Comparison of ENCODE assay signal across 8 mouse cellular contexts in genomic region chr6:122719942-122720341, GRCm38 (mm10). TPM values are rescaled to one million over a fixed set of nuclear protein-coding genes. Genes with fewer than 3 reads are reported as not detected.
DNase-seq lines count a peak whose midpoint lies in the region; ATAC-seq lines count a peak whose summit lies in the region.
"Had no signal": no experiment of that assay in that cellular context is flagged by ENCODE, and none has a peak within 500 bp of the region (broad histone marks: within the 10 kb centered on the region; RNA-seq: fewer than 3 reads in every experiment).

No protein-coding gene starts in this region.

- H3K9me3 ChIP-seq in embryonic facial prominence, embryonic 11.5 days (replicated peaks; ENCODE audit: control insufficient read depth, low read length) = no peaks in the 10 kb centered on the region
- H3K9me3 ChIP-seq: neural tube, embryonic 13.5 days had no signal

- H3K4me2 ChIP-seq in embryonic facial prominence, embryonic 11.5 days (ENCODE audit: low read depth, low read length) = no peak overlapping the region
- H3K4me2 ChIP-seq: neural tube, embryonic 13.5 days had no signal

- H3K9ac ChIP-seq in embryonic facial prominence, embryonic 11.5 days (replicated peaks; ENCODE audit: low read length) = no peak overlapping the region
- H3K9ac ChIP-seq: neural tube, embryonic 13.5 days had no signal

- no peak overlapping the region for H3K4me3 ChIP-seq in embryonic facial prominence, embryonic 11.5 days (ENCODE audit: low read depth, low read length)
- H3K4me3 ChIP-seq: neural tube, embryonic 13.5 days had no signal

- ATAC-seq in embryonic facial prominence, embryonic 11.5 days (replicated peaks; ENCODE audit: insufficient number of reproducible peaks, low FRiP score, low TSS enrichment, low read depth) = no peak

- no peaks in the 10 kb centered on the region for H3K36me3 ChIP-seq in embryonic facial prominence, embryonic 11.5 days (replicated peaks; ENCODE audit: control insufficient read depth, insufficient read depth, low read depth, low read length)
- H3K36me3 ChIP-seq: neural tube, embryonic 13.5 days had no signal

- no peak overlapping the region for H3K27ac ChIP-seq in embryonic facial prominence, embryonic 11.5 days (replicated peaks; ENCODE audit: low read depth, low read length)
- H3K27ac ChIP-seq: neural tube, embryonic 13.5 days had no signal

- 27% methylated on average over 2 of the region's 2 CpGs for WGBS in embryonic facial prominence, embryonic 11.5 days

- H3K27me3 ChIP-seq in embryonic facial prominence, embryonic 11.5 days (ENCODE audit: control insufficient read depth, insufficient read depth, low read length) = no peaks in the 10 kb centered on the region
- H3K27me3 ChIP-seq: neural tube, embryonic 13.5 days had no signal

- peak; percentile 43 for DNase-seq in urinary bladder, postnatal 25 days (ENCODE audit: low spot score)
- DNase-seq in urinary bladder, adult 18-20 months (ENCODE audit: low spot score in 2 of 2) = no peak
- peak; percentile 63 for DNase-seq in adrenal gland, postnatal 25 days
- DNase-seq in embryonic facial prominence, embryonic 11.5 days (ENCODE audit: low spot score) = peak; percentile 77
- DNase-seq in heart, postnatal 4 days = peak; percentile 73
- peak; percentile 71 for DNase-seq in left cerebral cortex, postnatal 4 days
- peak; percentile 78 for DNase-seq in retina, embryonic 14.5 days (ENCODE audit: low spot score)

- intact Hi-C loops in left cerebral cortex, postnatal 4 days (cut with DNase I) = loop anchor here (5.0 kb wide), 1 partner anchor 53 kb away; no protein-coding TSS in a partner anchor

- no peaks in the 10 kb centered on the region for H3K4me1 ChIP-seq in embryonic facial prominence, embryonic 11.5 days (ENCODE audit: control insufficient read depth, insufficient read depth, low read length)

RNA-seq across cellular contexts. Expression of gene Nanog, which starts 12.7 kb away (rescaled TPM):
- not detected in 2 replicates for total RNA-seq in adrenal gland, postnatal 25 days (2021)
- polyA plus RNA-seq in embryonic facial prominence, embryonic 11.5 days (2014; fragmentation: Nextera tagmentation; extraction: Ambion mirVana) = 0.13 and 0.14 TPM in 2 replicates
- under 1 TPM; 0.38 to 0.41 TPM for total RNA-seq in heart, postnatal 4 days (2021)
- total RNA-seq in left cerebral cortex, postnatal 4 days (2021) = not detected

Comparison
In these comparisons a context has a peak if more than half of its experiments do, and no peak if none do; other contexts are left out.
1. DNase-seq: peak in urinary bladder, postnatal 25 days (single experiment), adrenal gland, postnatal 25 days (single experiment), embryonic facial prominence, embryonic 11.5 days (single experiment), heart, postnatal 4 days (single experiment), left cerebral cortex, postnatal 4 days (single experiment) and retina, embryonic 14.5 days (single experiment); none in urinary bladder, adult 18-20 months (0 of 2).